Mouse (Mus musculus) intestine, postnatal 0 days (tissue): ENCODE measurements around the gene Kcnj2. TPM values are rescaled to one million over a fixed set of nuclear protein-coding genes. Genes with fewer than 3 reads are reported as not detected.

Experiments used
- ATAC-seq: fragments of 200-750 bp; cut with Nextera tagmentation; 2 replicates; pipeline ENCODE4 v1.8.0; 2017; ENCODE audit warnings: mild to moderate bottlenecking, moderate TSS enrichment, moderate library complexity
- H3K27ac ChIP-seq: fragments of 300-500 bp; sonication (generic); 2 replicates; pipeline ENCODE4 v1.5.1; 2014; ENCODE audit warnings: mild to moderate bottlenecking, low read depth, low read length, moderate library complexity
- H3K27me3 ChIP-seq: fragments of 300-500 bp; sonication (generic); replicated peaks from 2 replicates; pipeline ENCODE4 v1.6.1; 2014; ENCODE audit warnings: low read length, mixed read lengths; ENCODE audit not compliant: control insufficient read depth, insufficient read depth
- H3K36me3 ChIP-seq: fragments of 300-500 bp; sonication (generic); 2 replicates; pipeline ENCODE4 v1.6.1; 2014; ENCODE audit warnings: mild to moderate bottlenecking, moderate library complexity; ENCODE audit not compliant: control insufficient read depth, insufficient read depth
- H3K4me1 ChIP-seq: fragments of 300-500 bp; sonication (generic); replicated peaks from 2 replicates; pipeline ENCODE4 v1.6.1; 2014; ENCODE audit warnings: antibody characterized with exemption, low read length, mixed read lengths; ENCODE audit not compliant: control insufficient read depth, insufficient read depth
- H3K4me2 ChIP-seq: fragments of 300-500 bp; sonication (generic); replicated peaks from 2 replicates; pipeline ENCODE4 v1.6.1; 2014; ENCODE audit warnings: low read depth, mild to moderate bottlenecking, moderate library complexity
- H3K4me3 ChIP-seq: fragments of 300-500 bp; sonication (generic); 2 replicates; pipeline ENCODE4 v1.5.1; 2014; ENCODE audit warnings: low read depth, low read length
- H3K9ac ChIP-seq: fragments of 300-500 bp; sonication (generic); 2 replicates; pipeline ENCODE4 v1.6.1; 2014; ENCODE audit warnings: mild to moderate bottlenecking, low read depth, low read length
- H3K9me3 ChIP-seq: fragments of 300-500 bp; sonication (generic); 2 replicates; pipeline ENCODE4 v1.6.1; 2016; ENCODE audit warnings: mixed run types; ENCODE audit not compliant: control insufficient read depth
- CTCF ChIP-seq: sonication (generic); IDR thresholded peaks from 2 replicates; pipeline ENCODE4 v1.5.1; 2016; ENCODE audit warnings: low read depth, mild to moderate bottlenecking, control low read depth, antibody characterized with exemption, moderate library complexity
- WGBS: fragments of 180-500 bp; shearing (Covaris S2); extraction: QIAGEN DNeasy Blood & Tissue Kit; methylation state at CpG from one replicate; pipeline ENCODE4 v1.1.7; 2014; 5-methylcytosine and 5-hydroxymethylcytosine counted together
- polyA plus RNA-seq: library from polyadenylated mRNA; unstranded; fragments of >200 nt; fragmentation: Nextera tagmentation; extraction: Ambion mirVana; gene quantifications from 2 replicates; pipeline ENCODE4 v1.2.1, GENCODE M21; 2015

Gene Kcnj2
- polyA plus RNA-seq, 1 experiment from 2014 or later = 0.66 TPM

GRCm38 (mm10) chr11:111125963-111126362, 60.0 kb downstream of the Kcnj2 start:
- no peaks in the 10 kb centered on the region for H3K27me3 ChIP-seq
- no peaks in the 10 kb centered on the region for H3K4me1 ChIP-seq
- WGBS = 47% methylated on average over 5 of the region's 5 CpGs
- no peak overlapping the region for H3K27ac ChIP-seq
- H3K4me3 ChIP-seq = no peak overlapping the region
- TF ChIP-seq CTCF = no peak
- no peaks in the 10 kb centered on the region for H3K36me3 ChIP-seq
- H3K4me2 ChIP-seq = no peak overlapping the region
- no peaks in the 10 kb centered on the region for H3K9me3 ChIP-seq
- ATAC-seq = no peak
- H3K9ac ChIP-seq = no peak overlapping the region

Other genes starting within 250 kb of the Kcnj2 start
- 0.61 and 0.66 TPM in 2 replicates for gene Kcnj16, start 98.1 kb upstream of the Kcnj2 start, polyA plus RNA-seq